Mouse (Mus musculus) ovary, postnatal 36 days (tissue): Measurements from ENCODE around the gene Pnliprp1.

Experiments used
- DNase-seq: peaks from one replicate; pipeline ENCODE4 v3.0.0; 2022; ENCODE audit warnings: low spot score, mixed read lengths

Pnliprp1 gene

GRCm38 (mm10) chr19:58728445-58729031, at the start of gene Pnliprp1:
Pnliprp1 (plus strand) TSS chr19:58728887.
- peak; percentile 12 for DNase-seq

- DNase-seq, result no peak
Observed at GRCm38 (mm10) chr19:58688933-58689332, 39.8 kb upstream of the Pnliprp1 start.

- DNase-seq, result no peak
Observed at GRCm38 (mm10) chr19:58695314-58695713, 33.4 kb upstream of the Pnliprp1 start.

GRCm38 (mm10) chr19:58696235-58696634, 32.5 kb upstream of the Pnliprp1 start:
- DNase-seq, result peak; percentile 14

GRCm38 (mm10) chr19:58704556-58704955, 24.1 kb upstream of the Pnliprp1 start:
- DNase-seq, result no peak

GRCm38 (mm10) chr19:58708611-58709010, 20.1 kb upstream of the Pnliprp1 start:
- DNase-seq, result no peak

GRCm38 (mm10) chr19:58717925-58718324, 10.8 kb upstream of the Pnliprp1 start:
- no peak for DNase-seq

GRCm38 (mm10) chr19:58720439-58720838, 8.2 kb upstream of the Pnliprp1 start:
- no peak for DNase-seq

- DNase-seq, result no peak
Observed at GRCm38 (mm10) chr19:58726551-58726950, 2.1 kb upstream of the Pnliprp1 start.

GRCm38 (mm10) chr19:58727756-58728155, 931 bp upstream of the Pnliprp1 start:
- DNase-seq, result no peak

GRCm38 (mm10) chr19:58733216-58733615, 4.5 kb downstream of the Pnliprp1 start:
- no peak for DNase-seq

- no peak for DNase-seq
Observed at GRCm38 (mm10) chr19:58738111-58738510, 9.4 kb downstream of the Pnliprp1 start.

GRCm38 (mm10) chr19:58741036-58741435, 12.3 kb downstream of the Pnliprp1 start:
- no peak for DNase-seq

- no peak for DNase-seq
Observed at GRCm38 (mm10) chr19:58742711-58743110, 14.0 kb downstream of the Pnliprp1 start.

- DNase-seq, result no peak
Observed at GRCm38 (mm10) chr19:58743736-58744135, 15.0 kb downstream of the Pnliprp1 start.

- DNase-seq, result no peak
Observed at GRCm38 (mm10) chr19:58747498-58748000, 18.9 kb downstream of the Pnliprp1 start.

GRCm38 (mm10) chr19:58750822-58751221, 22.1 kb downstream of the Pnliprp1 start:
- no peak for DNase-seq

- no peak for DNase-seq
Observed at GRCm38 (mm10) chr19:58751504-58751903, 22.8 kb downstream of the Pnliprp1 start.

- DNase-seq, result no peak
Observed at GRCm38 (mm10) chr19:58758871-58759270, 30.2 kb downstream of the Pnliprp1 start.

- DNase-seq, result no peak
Observed at GRCm38 (mm10) chr19:58759423-58759822, 30.7 kb downstream of the Pnliprp1 start, which contains the start of gene Pnliprp2. Pnliprp2 (plus strand) TSS chr19:58759719.

- DNase-seq, result no peak
Observed at GRCm38 (mm10) chr19:58762316-58762715, 33.6 kb downstream of the Pnliprp1 start.

- DNase-seq, result peak; percentile 75
Observed at GRCm38 (mm10) chr19:58762848-58763541, 34.3 kb downstream of the Pnliprp1 start.

GRCm38 (mm10) chr19:58767329-58767728, 38.6 kb downstream of the Pnliprp1 start:
- no peak for DNase-seq
